Mouse (Mus musculus): Measurements from ENCODE around the gene Mydgf. TPM values are rescaled to one million over a fixed set of nuclear protein-coding genes. Genes with fewer than 3 reads are reported as not detected.
A peak's percentile ranks its signal among the peaks of the same experiment; 100 is the strongest.

The Mydgf gene
- polyA plus RNA-seq, 1 experiment from 2014 or later = 62.3 TPM

- ATAC-seq (replicated peaks; ENCODE audit: insufficient number of reproducible peaks, insufficient read depth, low FRiP score, low read depth) = no peak
- no peaks in the 10 kb centered on the region for H3K9me3 ChIP-seq (replicated peaks)
- H3K4me3 ChIP-seq = no peak overlapping the region
- 49% methylated on average over 3 of the region's 3 CpGs for WGBS
- no peak overlapping the region for H3K9ac ChIP-seq
- H3K4me1 ChIP-seq (replicated peaks) = peaks cover 26% of the 10 kb centered on the region
- H3K27me3 ChIP-seq = peaks cover under 1% of the 10 kb centered on the region
- no peak overlapping the region for H3K27ac ChIP-seq
- no peaks in the 10 kb centered on the region for H3K36me3 ChIP-seq
- H3K4me2 ChIP-seq = no peak overlapping the region
These were observed 19.2 kb downstream of the Mydgf start for GRCm38 (mm10) chr17:56164510-56164909.

GRCm38 (mm10) chr17:56163523-56164102 lies 20.1 kb downstream of the Mydgf start:
- ATAC-seq (replicated peaks; ENCODE audit: insufficient number of reproducible peaks, insufficient read depth, low FRiP score, low read depth) = no peak
- Histone ChIP-seq H3K4me1 (replicated peaks) (peaks cover 27% of the 10 kb centered on the region), H3K4me2 (peak overlapping the region; percentile 76), H3K9me3 (replicated peaks) (no peaks in the 10 kb centered on the region), H3K27ac (peak overlapping the region; percentile 25; the same call in 1 of the 2 replicates), H3K27me3 (peaks cover 8% of the 10 kb centered on the region), H3K4me3 (peak overlapping the region; percentile 53), H3K9ac (no peak overlapping the region), H3K36me3 (no peaks in the 10 kb centered on the region)
- WGBS = 67% methylated on average over 6 of the region's 6 CpGs

DNA sequence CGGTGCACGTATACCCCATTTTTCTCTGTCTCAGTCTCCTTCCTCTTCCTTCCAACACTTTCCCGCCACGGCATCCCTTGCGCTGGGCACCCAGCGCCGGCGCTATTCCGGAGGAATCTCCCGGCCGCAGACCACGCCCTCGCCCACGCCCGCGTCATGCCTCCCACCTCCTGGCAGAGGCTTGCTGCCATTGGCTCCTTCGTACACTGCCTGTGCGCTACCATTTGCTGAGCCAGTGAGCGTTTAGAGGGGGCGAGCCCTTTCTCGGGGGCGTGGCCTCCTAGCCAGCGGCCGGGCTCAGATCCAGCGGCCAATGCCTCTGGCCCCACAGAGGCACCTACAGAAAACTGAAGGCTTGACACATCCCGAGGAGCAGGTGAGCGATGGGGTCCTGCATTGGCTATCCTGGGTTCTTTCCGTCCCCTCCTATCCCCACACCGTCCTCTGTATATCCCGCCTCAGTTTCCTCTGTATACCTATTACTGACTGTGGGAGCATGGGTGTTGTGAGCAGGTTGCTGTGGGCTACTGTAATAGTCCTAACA lies 21.4 kb downstream of the Mydgf start, which contains the start of gene Tnfaip8l1:
TSS of gene Tnfaip8l1 (plus strand) at position 247 of the 544 bp plus-strand sequence.
- H3K4me1 ChIP-seq (replicated peaks) = peaks cover 27% of the 10 kb centered on the region
- peak within 1 kb of the TSS; percentile 76 for H3K4me2 ChIP-seq
- H3K9me3 ChIP-seq (replicated peaks) = no peaks in the 10 kb centered on the region
- H3K4me3 ChIP-seq = peak within 1 kb of the TSS; percentile 53
- ATAC-seq (replicated peaks; ENCODE audit: insufficient number of reproducible peaks, insufficient read depth, low FRiP score, low read depth) = peak; percentile 97
- under 1% methylated on average over 30 of the region's 30 CpGs for WGBS
- H3K27ac ChIP-seq = peak within 1 kb of the TSS; percentile 16; the same call in 1 of the 2 replicates
- H3K9ac ChIP-seq = peak within 1 kb of the TSS; percentile 42
- peaks cover 20% of the 10 kb centered on the region for H3K27me3 ChIP-seq
- no peaks in the 10 kb centered on the region for H3K36me3 ChIP-seq

GRCm38 (mm10) chr17:56159729-56160128 lies 24.0 kb downstream of the Mydgf start:
- Histone ChIP-seq H3K36me3 (no peaks in the 10 kb centered on the region), H3K27ac (no peak overlapping the region), H3K4me3 (no peak overlapping the region), H3K4me2 (no peak overlapping the region), H3K4me1 (replicated peaks) (peaks cover 26% of the 10 kb centered on the region), H3K9ac (no peak overlapping the region), H3K27me3 (peaks cover 46% of the 10 kb centered on the region), H3K9me3 (replicated peaks) (no peaks in the 10 kb centered on the region)
- ATAC-seq (replicated peaks; ENCODE audit: insufficient number of reproducible peaks, insufficient read depth, low FRiP score, low read depth) = no peak
- WGBS = 3% methylated on average over 9 of the region's 9 CpGs

DNA sequence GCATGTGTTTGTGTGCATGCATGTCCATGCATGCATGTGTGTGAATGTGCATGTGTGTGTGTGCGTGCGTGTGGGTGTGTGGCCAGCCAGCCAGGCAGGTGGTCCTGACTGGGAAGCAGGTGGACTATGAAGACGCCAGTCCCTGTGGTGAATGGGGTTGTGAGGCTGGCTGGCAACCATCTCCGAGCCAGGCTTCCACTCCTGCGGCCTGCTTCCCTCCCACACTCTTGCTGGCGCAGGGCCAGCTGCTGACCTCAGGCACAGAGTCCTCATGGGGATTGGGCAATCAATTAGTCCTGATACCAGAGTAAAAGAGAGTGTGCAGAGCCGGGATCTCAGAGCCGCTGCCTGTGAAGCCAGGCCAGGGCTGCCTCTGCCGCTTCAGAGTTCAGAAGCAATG lies 30.1 kb downstream of the Mydgf start:
- H3K27me3 ChIP-seq = peaks cover 90% of the 10 kb centered on the region
- peaks cover 11% of the 10 kb centered on the region for H3K4me1 ChIP-seq (replicated peaks)
- 30% methylated on average over 9 of the region's 9 CpGs for WGBS
- H3K4me2 ChIP-seq = no peak overlapping the region
- H3K9ac ChIP-seq = no peak overlapping the region
- H3K9me3 ChIP-seq (replicated peaks) = no peaks in the 10 kb centered on the region
- no peak for ATAC-seq (replicated peaks; ENCODE audit: insufficient number of reproducible peaks, insufficient read depth, low FRiP score, low read depth)
- no peak overlapping the region for H3K27ac ChIP-seq
- H3K4me3 ChIP-seq = no peak overlapping the region
- no peaks in the 10 kb centered on the region for H3K36me3 ChIP-seq

- Histone ChIP-seq H3K27ac (no peak overlapping the region), H3K9ac (no peak overlapping the region), H3K4me2 (no peak overlapping the region), H3K27me3 (peaks cover 90% of the 10 kb centered on the region), H3K9me3 (replicated peaks) (no peaks in the 10 kb centered on the region), H3K4me3 (no peak overlapping the region), H3K4me1 (replicated peaks) (peaks cover 13% of the 10 kb centered on the region), H3K36me3 (no peaks in the 10 kb centered on the region)
- no peak for ATAC-seq (replicated peaks; ENCODE audit: insufficient number of reproducible peaks, insufficient read depth, low FRiP score, low read depth)
- 37% methylated on average over 2 of the region's 2 CpGs for WGBS
These were observed 33.8 kb downstream of the Mydgf start for GRCm38 (mm10) chr17:56149897-56150296.

GRCm38 (mm10) chr17:56148790-56149618 lies 34.7 kb downstream of the Mydgf start:
- 2% methylated on average over 30 of the region's 30 CpGs for whole genome bisulfite sequencing
- Histone ChIP-seq H3K4me3 (peak overlapping the region; percentile 8), H3K4me2 (peak overlapping the region; percentile 45), H3K9ac (0 out of 2 replicates have a peak overlapping the region, but pooled peaks have one; percentile 17), H3K27me3 (peaks cover 90% of the 10 kb centered on the region), H3K27ac (no peak overlapping the region), H3K4me1 (replicated peaks) (peaks cover 13% of the 10 kb centered on the region), H3K9me3 (replicated peaks) (no peaks in the 10 kb centered on the region), H3K36me3 (no peaks in the 10 kb centered on the region)
- 0 out of 2 replicates have a peak, but pooled peaks have one; percentile 11 for ATAC-seq (replicated peaks; ENCODE audit: insufficient number of reproducible peaks, insufficient read depth, low FRiP score, low read depth)

DNA sequence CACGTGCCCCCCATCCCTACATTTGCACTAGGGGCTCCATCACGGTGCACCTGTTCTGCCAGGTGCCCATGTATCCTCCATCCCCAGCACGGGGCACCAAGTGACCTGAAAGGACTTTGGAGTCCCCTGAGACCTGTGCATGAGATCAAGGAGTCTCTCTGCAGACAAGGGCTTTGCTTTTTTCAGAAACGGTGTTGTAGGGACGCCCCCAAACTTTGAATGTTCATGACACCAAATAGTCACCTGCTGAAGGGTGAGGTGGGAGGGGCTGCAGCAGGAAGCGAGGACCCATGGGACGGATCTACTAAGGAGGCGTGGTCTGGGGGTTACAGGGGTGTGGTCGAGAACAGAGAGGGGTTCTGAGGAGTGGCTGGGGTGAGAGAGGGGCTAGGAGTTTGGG lies 35.4 kb downstream of the Mydgf start:
- H3K27ac ChIP-seq = no peak overlapping the region
- 22% methylated on average over 9 of the region's 9 CpGs for WGBS

GRCm38 (mm10) chr17:56147420-56147819 lies 36.3 kb downstream of the Mydgf start:
- Histone ChIP-seq H3K27ac (no peak overlapping the region), H3K9me3 (replicated peaks) (no peaks in the 10 kb centered on the region), H3K9ac (no peak overlapping the region), H3K27me3 (peaks cover 94% of the 10 kb centered on the region), H3K4me3 (no peak overlapping the region), H3K36me3 (no peaks in the 10 kb centered on the region), H3K4me1 (replicated peaks) (peaks cover 8% of the 10 kb centered on the region), H3K4me2 (no peak overlapping the region)
- 49% methylated on average over 12 of the region's 12 CpGs for WGBS
- no peak for ATAC-seq (replicated peaks; ENCODE audit: insufficient number of reproducible peaks, insufficient read depth, low FRiP score, low read depth)

More for the DNA sequence above, 35.4 kb downstream of the Mydgf start:
- H3K36me3 ChIP-seq = no peaks in the 10 kb centered on the region
- peaks cover 7% of the 10 kb centered on the region for H3K4me1 ChIP-seq (replicated peaks)
- H3K9me3 ChIP-seq (replicated peaks) = no peaks in the 10 kb centered on the region
- H3K9ac ChIP-seq = 0 out of 2 replicates have a peak overlapping the region, but pooled peaks have one; percentile 17
- peak overlapping the region; percentile 45 for H3K4me2 ChIP-seq
- ATAC-seq (replicated peaks; ENCODE audit: insufficient number of reproducible peaks, insufficient read depth, low FRiP score, low read depth) = no peak
- peaks cover 91% of the 10 kb centered on the region for H3K27me3 ChIP-seq
- peak overlapping the region; percentile 8; the same call in 1 of the 2 replicates for H3K4me3 ChIP-seq

- no peaks in the 10 kb centered on the region for H3K9me3 ChIP-seq (replicated peaks)
- no peaks in the 10 kb centered on the region for H3K36me3 ChIP-seq
- H3K27me3 ChIP-seq = peaks cover 99% of the 10 kb centered on the region
- H3K27ac ChIP-seq = no peak overlapping the region
- peaks cover 19% of the 10 kb centered on the region for H3K4me1 ChIP-seq (replicated peaks)
- WGBS = 23% methylated on average over 9 of the region's 9 CpGs
- no peak overlapping the region for H3K4me3 ChIP-seq
- no peak overlapping the region for H3K4me2 ChIP-seq
- no peak overlapping the region for H3K9ac ChIP-seq
- no peak for ATAC-seq (replicated peaks; ENCODE audit: insufficient number of reproducible peaks, insufficient read depth, low FRiP score, low read depth)
These were observed 37.6 kb downstream of the Mydgf start for GRCm38 (mm10) chr17:56146131-56146530.

DNA sequence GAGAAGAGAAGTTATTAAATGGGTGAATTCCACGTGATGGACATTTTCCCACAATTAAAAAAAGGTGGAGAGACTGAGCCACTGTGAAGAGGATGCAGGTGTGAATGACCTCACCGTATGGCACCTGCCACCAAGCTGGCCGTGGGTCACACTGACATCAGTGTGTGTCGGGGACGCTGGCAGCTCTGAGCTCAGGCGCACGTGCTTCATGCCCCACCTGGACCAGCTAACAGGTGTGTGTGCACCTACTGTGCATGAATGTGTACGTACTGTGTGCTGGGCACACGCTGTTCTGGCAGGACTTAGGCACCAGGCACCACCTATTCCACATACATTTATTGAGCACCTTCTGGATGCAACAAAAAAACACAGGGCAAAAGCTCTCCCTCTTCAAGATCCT lies 39.2 kb downstream of the Mydgf start:
- Histone ChIP-seq H3K4me3 (no peak overlapping the region), H3K9me3 (replicated peaks) (no peaks in the 10 kb centered on the region), H3K27ac (no peak overlapping the region), H3K36me3 (no peaks in the 10 kb centered on the region), H3K4me1 (replicated peaks) (peaks cover 25% of the 10 kb centered on the region), H3K4me2 (no peak overlapping the region), H3K9ac (no peak overlapping the region), H3K27me3 (peaks cover 99% of the 10 kb centered on the region)
- WGBS = 69% methylated on average over 9 of the region's 9 CpGs
- ATAC-seq (replicated peaks; ENCODE audit: insufficient number of reproducible peaks, insufficient read depth, low FRiP score, low read depth) = no peak
